Mouse (Mus musculus): ENCODE results near the gene Klk10. TPM values are rescaled to one million over a fixed set of nuclear protein-coding genes. Genes with fewer than 3 reads are reported as not detected.

Klk10 gene
- not detected in 2 replicates for polyA plus RNA-seq (2012; ENCODE audit: low replicate concordance)

DNA sequence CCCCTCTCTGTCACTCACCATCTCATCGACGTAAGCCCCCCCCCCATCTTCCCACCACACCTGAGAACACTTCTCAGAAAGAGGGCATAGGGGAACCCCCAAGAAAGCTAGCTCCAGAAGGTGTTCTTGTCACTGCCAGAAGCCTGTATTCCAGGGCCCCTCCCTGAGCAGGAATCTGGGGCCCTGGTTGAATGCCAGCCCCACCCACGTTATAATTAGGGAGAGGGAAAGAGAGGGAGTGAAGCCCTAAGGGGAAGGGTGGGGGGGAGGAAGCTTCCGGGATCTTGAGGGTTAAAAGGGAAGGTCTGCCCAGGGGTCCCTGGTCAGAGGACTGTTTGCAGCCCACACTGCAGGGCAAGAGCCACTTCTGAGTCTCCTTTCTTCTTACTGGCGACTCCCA is at the start of gene Klk10:
TSS of gene Klk10 (plus strand) at position 290 of the 400 bp plus-strand sequence.

DNA sequence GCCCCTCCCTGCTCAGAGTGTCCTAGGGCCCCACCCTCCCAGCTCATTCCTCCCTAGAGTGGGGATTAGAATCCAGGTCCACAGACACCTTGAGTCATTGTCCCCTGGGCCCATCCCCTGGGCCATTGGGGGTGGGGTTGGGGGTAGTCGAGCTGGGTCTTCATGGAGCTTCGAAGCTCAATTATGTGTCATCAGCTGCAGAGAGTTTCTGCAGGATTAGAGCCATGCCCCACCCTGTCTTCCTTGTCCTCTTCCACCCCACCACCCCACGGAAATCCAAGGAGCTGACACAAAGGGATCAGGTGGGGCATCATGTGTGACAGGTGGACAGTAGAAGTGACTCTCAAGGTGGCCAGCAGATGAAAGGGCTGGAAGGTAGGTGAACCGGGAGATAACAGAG is 12.2 kb upstream of the Klk10 start, which contains the start of gene Klk12:
TSS of gene Klk12 (plus strand) at position 301 of the 400 bp plus-strand sequence.

GRCm38 (mm10) chr7:43774364-43774763 is 6.5 kb upstream of the Klk10 start, which contains the start of gene Klk11:
TSS of gene Klk11 (plus strand) at chr7:43774604.

DNA sequence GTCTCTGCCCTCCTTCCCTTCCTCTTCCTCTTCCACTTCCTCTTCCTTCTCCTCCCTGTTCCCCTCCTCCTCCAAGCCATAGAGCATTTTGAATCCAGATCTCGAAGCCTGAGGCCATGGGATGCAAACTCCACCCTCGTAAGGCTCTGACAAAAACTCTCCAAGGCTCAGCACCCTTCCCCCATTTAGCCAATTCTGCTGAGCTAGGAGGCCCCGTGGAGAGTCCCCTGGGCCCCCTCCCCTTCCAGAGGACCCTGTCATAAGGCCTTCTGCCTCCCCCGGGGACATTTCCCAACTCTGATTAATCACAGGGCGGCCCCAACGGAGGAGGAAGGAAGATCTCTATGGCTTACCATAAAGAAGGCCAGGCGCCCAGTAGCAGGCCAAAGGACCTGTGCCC is 10.8 kb downstream of the Klk10 start, which contains the start of gene Klk9:
TSS of gene Klk9 (plus strand) at position 301 of the 400 bp plus-strand sequence.

DNA sequence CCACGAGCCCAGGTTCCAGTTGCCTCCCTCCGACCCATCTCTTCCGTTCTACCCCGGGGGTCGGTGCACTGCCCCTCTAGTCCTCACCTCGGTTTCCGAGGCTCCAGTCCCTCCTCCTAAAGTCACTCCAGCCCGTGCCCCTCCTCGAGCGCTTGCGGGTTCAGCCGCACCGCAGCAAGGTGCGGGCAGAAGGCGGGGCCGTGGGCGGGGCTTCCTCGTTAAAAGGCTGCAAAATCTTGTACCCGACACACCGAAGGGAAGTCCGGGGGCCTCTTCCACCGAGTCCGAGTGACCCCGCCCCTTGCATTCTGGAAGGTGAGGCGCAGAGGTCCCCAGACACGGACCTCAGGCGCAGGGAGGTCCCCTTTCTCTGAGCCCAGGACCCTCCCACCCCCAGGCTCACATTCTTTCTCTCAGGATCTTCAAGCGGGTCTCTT is 16.5 kb downstream of the Klk10 start, which contains the start of gene Klk8:
TSS of gene Klk8 (plus strand) at position 245 of the 437 bp plus-strand sequence.

DNA sequence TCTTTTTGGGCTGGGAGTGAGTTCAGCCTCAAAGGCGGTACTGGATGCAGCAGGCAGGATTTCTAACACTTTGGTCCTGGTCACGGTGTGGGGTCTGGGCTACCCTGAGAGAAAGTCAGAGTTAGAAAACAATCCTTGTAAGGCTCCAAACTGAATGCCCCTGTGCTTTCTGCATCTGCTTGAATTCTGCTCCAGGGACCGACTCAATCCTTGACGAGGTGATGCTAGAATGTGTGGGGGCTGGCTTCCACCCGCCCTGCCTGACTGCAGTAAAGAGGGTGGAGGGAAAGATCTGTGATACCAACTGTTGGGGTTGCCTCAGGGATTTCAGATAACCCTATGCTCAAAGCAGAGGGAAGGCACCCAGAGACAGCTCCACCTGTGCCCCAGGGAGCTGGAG is 30.2 kb downstream of the Klk10 start, which contains the start of gene Klk7:
TSS of gene Klk7 (plus strand) at position 301 of the 400 bp plus-strand sequence.

GRCm38 (mm10) chr7:43824199-43824598 is 43.4 kb downstream of the Klk10 start, which contains the start of gene Klk6:
TSS of gene Klk6 (plus strand) at chr7:43824499.

Other genes starting within 250 kb of the Klk10 start
- 11.3 and 17.5 TPM in 2 replicates for gene Cd33, start 236.6 kb upstream of the Klk10 start, polyA plus RNA-seq (2012; ENCODE audit: low replicate concordance)
- 1.1 and 1.3 TPM in 2 replicates for gene Zfp658, start 218.8 kb upstream of the Klk10 start, polyA plus RNA-seq (2012; ENCODE audit: low replicate concordance)
- 0.33 and 0.56 TPM in 2 replicates for gene Zfp719, start 201.4 kb upstream of the Klk10 start, polyA plus RNA-seq (2012; ENCODE audit: low replicate concordance)
- gene Zfp819, start 173.9 kb upstream of the Klk10 start, polyA plus RNA-seq (2012; ENCODE audit: low replicate concordance): not detected in 2 replicates
- not detected in 2 replicates for gene Ceacam18, start 146.3 kb upstream of the Klk10 start, polyA plus RNA-seq (2012; ENCODE audit: low replicate concordance)
- 8.8 and 9.1 TPM in 2 replicates for gene Siglece, start 120.9 kb upstream of the Klk10 start, polyA plus RNA-seq (2012; ENCODE audit: low replicate concordance)
- gene Ctu1, start 109.0 kb upstream of the Klk10 start, polyA plus RNA-seq (2012; ENCODE audit: low replicate concordance): 10.6 and 22.0 TPM in 2 replicates
- 0.09 TPM in 1 of 2 replicates, not detected in the other for gene Klk14, start 90.6 kb upstream of the Klk10 start, polyA plus RNA-seq (2012; ENCODE audit: low replicate concordance)
- not detected in 2 replicates for gene Klk13, start 68.5 kb upstream of the Klk10 start, polyA plus RNA-seq (2012; ENCODE audit: low replicate concordance)
- not detected in 2 replicates for gene Klk12, start 12.1 kb upstream of the Klk10 start, polyA plus RNA-seq (2012; ENCODE audit: low replicate concordance)
- not detected in 2 replicates for gene Klk11, start 6.4 kb upstream of the Klk10 start, polyA plus RNA-seq (2012; ENCODE audit: low replicate concordance)
- not detected in 2 replicates for gene Klk9, start 10.9 kb downstream of the Klk10 start, polyA plus RNA-seq (2012; ENCODE audit: low replicate concordance)
- gene Klk8, start 16.5 kb downstream of the Klk10 start, polyA plus RNA-seq (2012; ENCODE audit: low replicate concordance): 37.9 and 39.2 TPM in 2 replicates
- 0.08 TPM in 1 of 2 replicates, not detected in the other for gene Klk7, start 30.3 kb downstream of the Klk10 start, polyA plus RNA-seq (2012; ENCODE audit: low replicate concordance)
- not detected in 2 replicates for gene Klk6, start 43.5 kb downstream of the Klk10 start, polyA plus RNA-seq (2012; ENCODE audit: low replicate concordance)
- gene Klk5, start 60.9 kb downstream of the Klk10 start, polyA plus RNA-seq (2012; ENCODE audit: low replicate concordance): not detected in 2 replicates
- 0.47 and 0.77 TPM in 2 replicates for gene Klk4, start 100.1 kb downstream of the Klk10 start, polyA plus RNA-seq (2012; ENCODE audit: low replicate concordance)
- gene Klk15, start 152.7 kb downstream of the Klk10 start, polyA plus RNA-seq (2012; ENCODE audit: low replicate concordance): 0.63 TPM in 1 of 2 replicates, not detected in the other
- not detected in 2 replicates for gene Klk1b8, start 169.6 kb downstream of the Klk10 start, polyA plus RNA-seq (2012; ENCODE audit: low replicate concordance)
- gene Klk1b1, start 185.7 kb downstream of the Klk10 start, polyA plus RNA-seq (2012; ENCODE audit: low replicate concordance): not detected in 2 replicates
- gene Klk1b9, start 195.0 kb downstream of the Klk10 start, polyA plus RNA-seq (2012; ENCODE audit: low replicate concordance): not detected in 2 replicates
- gene Klk1b11, start 214.8 kb downstream of the Klk10 start, polyA plus RNA-seq (2012; ENCODE audit: low replicate concordance): not detected in 2 replicates
- gene Klk1b26, start 231.1 kb downstream of the Klk10 start, polyA plus RNA-seq (2012; ENCODE audit: low replicate concordance): not detected in 2 replicates

All from hematopoietic multipotent progenitor cell, adult 10-12 weeks (in vitro differentiated cells).